Mouse (Mus musculus) myocyte (in vitro differentiated cells): ENCODE data around the gene Tradd. TPM values are rescaled to one million over a fixed set of nuclear protein-coding genes. Genes with fewer than 3 reads are reported as not detected.

Source experiments
- H3K27me3 ChIP-seq: one replicate; pipeline ENCODE4 v1.6.1; 2011; ENCODE audit not compliant: control insufficient read depth, insufficient read depth, insufficient read length
- H3K36me3 ChIP-seq: one replicate; pipeline ENCODE4 v1.6.1; 2011; ENCODE audit not compliant: control insufficient read depth, insufficient read depth
- H3K4me2 ChIP-seq: one replicate; pipeline ENCODE4 v1.6.1; 2011; ENCODE audit warnings: low read depth, control low read depth
- H3K4me3 ChIP-seq: one replicate; pipeline ENCODE4 v1.5.1; 2011; ENCODE audit warnings: mild to moderate bottlenecking, control low read depth, moderate library complexity
- H3K79me2 ChIP-seq: one replicate; pipeline ENCODE4 v1.6.1; 2011; ENCODE audit not compliant: control insufficient read depth, insufficient read depth
- H3ac ChIP-seq: one replicate; pipeline ENCODE4 v1.6.1; 2011; ENCODE audit not compliant: control insufficient read depth, insufficient read length
- CEBPB ChIP-seq: IDR thresholded peaks from 2 replicates; pipeline ENCODE4 v1.6.1; 2011; ENCODE audit warnings: mild to moderate bottlenecking, moderate library complexity; ENCODE audit not compliant: poor library complexity, insufficient read depth, severe bottlenecking
- E2F4 ChIP-seq: IDR thresholded peaks from one replicate; pipeline ENCODE4 v1.6.1; 2011; ENCODE audit warnings: mild to moderate bottlenecking, control low read depth, moderate library complexity; ENCODE audit not compliant: insufficient read depth
- MAX ChIP-seq: IDR thresholded peaks from one replicate; pipeline ENCODE4 v1.6.1; 2011; ENCODE audit warnings: low read depth, mild to moderate bottlenecking, control low read depth
- MYOD1 ChIP-seq, 3 experiments: IDR thresholded peaks; one replicate each; pipeline ENCODE4 v1.6.1; 2011; ENCODE audit warnings: control low read depth in 2 of 3, low read depth in 2 of 3, mild to moderate bottlenecking in 2 of 3, moderate library complexity in 1 of 3; ENCODE audit not compliant: insufficient read length in 2 of 3, control insufficient read depth in 1 of 3
- MYOG ChIP-seq, 3 experiments: IDR thresholded peaks; one replicate each; pipeline ENCODE4 v1.6.1; 2011; ENCODE audit warnings: control low read depth in 2 of 3, low read depth in 2 of 3, mild to moderate bottlenecking in 2 of 3; ENCODE audit not compliant: insufficient read length in 2 of 3, control insufficient read depth in 1 of 3, insufficient read depth in 1 of 3
- POLR2A ChIP-seq: IDR thresholded peaks from one replicate; pipeline ENCODE4 v1.6.1; 2011; ENCODE audit warnings: low read depth, mild to moderate bottlenecking, control low read depth, moderate library complexity; ENCODE audit not compliant: insufficient read length
- POLR2AphosphoS2 ChIP-seq: IDR thresholded peaks from one replicate; pipeline ENCODE4 v1.6.1; 2011; ENCODE audit warnings: low read depth, control low read depth; ENCODE audit not compliant: insufficient read length
- REST ChIP-seq: IDR thresholded peaks from one replicate; pipeline ENCODE4 v1.6.1; 2011; ENCODE audit warnings: mild to moderate bottlenecking, control low read depth, moderate library complexity; ENCODE audit not compliant: insufficient read depth, insufficient read length
- SRF ChIP-seq: IDR thresholded peaks from one replicate; pipeline ENCODE4 v1.6.1; 2011; ENCODE audit warnings: low read depth; ENCODE audit not compliant: control insufficient read depth, insufficient read length
- TCF12 ChIP-seq: IDR thresholded peaks from one replicate; pipeline ENCODE4 v1.6.1; 2011; ENCODE audit warnings: mild to moderate bottlenecking, control low read depth; ENCODE audit not compliant: poor library complexity, insufficient read depth, severe bottlenecking
- TCF3 ChIP-seq: IDR thresholded peaks from one replicate; pipeline ENCODE4 v1.6.1; 2011; ENCODE audit warnings: low read depth, control low read depth; ENCODE audit not compliant: insufficient read length
- USF1 ChIP-seq: IDR thresholded peaks from one replicate; pipeline ENCODE4 v1.6.1; 2011; ENCODE audit warnings: low read depth, mild to moderate bottlenecking, control low read depth, moderate library complexity
- polyA plus RNA-seq: library from polyadenylated mRNA; unstranded; fragments of >200 nt; fragmentation: generic; extraction: Trizol; gene quantifications from one replicate; pipeline ENCODE4 v1.2.1, GENCODE M21; 2012; ENCODE audit warnings: missing spikeins

Tradd gene
- polyA plus RNA-seq, 1 experiment: 27.0 TPM

GRCm38 (mm10) chr8:105214104-105214503 lies 50.3 kb downstream of the Tradd start:
- no peak overlapping the region for H3ac ChIP-seq
- H3K36me3 ChIP-seq: peaks cover 12% of the 10 kb centered on the region
- peaks cover 19% of the 10 kb centered on the region for H3K79me2 ChIP-seq
- no peak overlapping the region for H3K4me3 ChIP-seq
- no peak overlapping the region for H3K4me2 ChIP-seq
- H3K27me3 ChIP-seq: no peaks in the 10 kb centered on the region
- no peak for TF ChIP-seq TCF12
- TF ChIP-seq REST: no peak
- TF ChIP-seq SRF: no peak
- TF ChIP-seq TCF3: no peak
- no peak for TF ChIP-seq CEBPB
- TF ChIP-seq MYOG (IDR thresholded peaks at IDR 0.05; ENCODE audit: control insufficient read depth in 1 of 3, insufficient read depth in 1 of 3, insufficient read length in 2 of 3, low read depth in 2 of 3): no peak
- TF ChIP-seq MYOD1 (IDR thresholded peaks at IDR 0.05; ENCODE audit: control insufficient read depth in 1 of 3, insufficient read length in 2 of 3, low read depth in 2 of 3): no peak
- TF ChIP-seq MAX: no peak
- no peak for TF ChIP-seq POLR2AphosphoS2
- no peak for TF ChIP-seq E2F4
- TF ChIP-seq POLR2A: no peak
- no peak for TF ChIP-seq USF1

GRCm38 (mm10) chr8:105209153-105210110 lies 55.0 kb downstream of the Tradd start:
- Histone ChIP-seq H3K79me2 (peaks cover 24% of the 10 kb centered on the region), H3K4me3 (no peak overlapping the region), H3ac (no peak overlapping the region), H3K27me3 (no peaks in the 10 kb centered on the region), H3K4me2 (no peak overlapping the region), H3K36me3 (peaks cover 25% of the 10 kb centered on the region)
- no peak for TF ChIP-seq REST

Other genes with a start within 250 kb of the Tradd start
- not detected for gene Ces3a, start 216.0 kb downstream of the Tradd start, polyA plus RNA-seq
- not detected for gene Ces3b, start 180.9 kb downstream of the Tradd start, polyA plus RNA-seq
- not detected for gene Ces4a, start 132.8 kb downstream of the Tradd start, polyA plus RNA-seq
- 38.1 TPM for gene Cbfb, start 93.9 kb downstream of the Tradd start, polyA plus RNA-seq
- gene D230025D16Rik, start 39.5 kb downstream of the Tradd start, polyA plus RNA-seq: 16.6 TPM
- gene B3gnt9, start 9.5 kb downstream of the Tradd start, polyA plus RNA-seq: 6.2 TPM
- 10.5 TPM for gene Fbxl8, start within 50 bp of the Tradd start, polyA plus RNA-seq
- 5.8 TPM for gene Hsf4, start 5.2 kb upstream of the Tradd start, polyA plus RNA-seq
- 23.2 TPM for gene Nol3, start 11.5 kb upstream of the Tradd start, polyA plus RNA-seq
- 6.2 TPM for gene 4931428F04Rik, start 25.3 kb upstream of the Tradd start, polyA plus RNA-seq
- 23.4 TPM for gene Exoc3l, start 31.5 kb upstream of the Tradd start, polyA plus RNA-seq
- 59.7 TPM for gene E2f4, start 33.1 kb upstream of the Tradd start, polyA plus RNA-seq
- gene Elmo3, start 41.0 kb upstream of the Tradd start, polyA plus RNA-seq: 0.92 TPM
- gene Lrrc29, start 61.7 kb upstream of the Tradd start, polyA plus RNA-seq: 1.8 TPM
- gene Tmem208, start 61.7 kb upstream of the Tradd start, polyA plus RNA-seq: 109 TPM
- 19.0 TPM for gene Fhod1, start 83.3 kb upstream of the Tradd start, polyA plus RNA-seq
- 6.2 TPM for gene Slc9a5, start 84.2 kb upstream of the Tradd start, polyA plus RNA-seq
- gene Plekhg4, start 108.7 kb upstream of the Tradd start, polyA plus RNA-seq: 1.0 TPM
- not detected for gene Kctd19, start 148.9 kb upstream of the Tradd start, polyA plus RNA-seq
- gene Lrrc36, start 149.0 kb upstream of the Tradd start, polyA plus RNA-seq: not detected
- 155 TPM for gene Tppp3, start 206.9 kb upstream of the Tradd start, polyA plus RNA-seq
- gene Zdhhc1, start 232.3 kb upstream of the Tradd start, polyA plus RNA-seq: 17.3 TPM